ENCODE assay signal across 17 mouse cellular contexts in the genomic region with DNA sequence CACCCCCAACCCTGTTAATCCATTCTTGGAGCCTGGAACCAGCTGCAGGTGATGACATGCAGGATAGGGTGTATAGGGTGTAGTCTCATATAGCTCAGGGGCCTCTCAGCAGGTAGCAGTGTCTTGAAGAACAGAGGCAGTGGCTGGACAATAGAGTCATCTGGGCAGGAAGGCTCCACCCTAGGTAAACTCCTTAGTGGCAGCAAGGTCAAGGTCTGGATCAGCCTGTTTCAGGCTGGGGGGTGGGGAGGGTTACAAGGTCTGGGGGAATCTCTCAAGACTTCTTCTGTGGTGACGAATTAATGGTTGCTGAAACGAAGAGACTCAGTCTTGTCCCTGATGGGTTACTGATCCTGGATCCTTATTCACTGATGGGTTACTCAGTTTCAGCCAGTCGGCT.
"Had no signal": no experiment of that assay in that cellular context is flagged by ENCODE, and none has a peak within 500 bp of the region (broad histone marks: within the 10 kb centered on the region; RNA-seq: fewer than 3 reads in every experiment).

No protein-coding gene starts in this region.

- H3K27me3 ChIP-seq: lung, embryonic 15.5 days; midbrain, embryonic 12.5 days; neural tube, embryonic 13.5 days; neural tube, embryonic 15.5 days had no signal

- H3K9ac ChIP-seq: lung, embryonic 15.5 days; midbrain, embryonic 12.5 days; neural tube, embryonic 13.5 days; neural tube, embryonic 15.5 days had no signal

- H3K27ac ChIP-seq: lung, embryonic 15.5 days; midbrain, embryonic 10.5 days; midbrain, embryonic 12.5 days; neural tube, embryonic 13.5 days; neural tube, embryonic 15.5 days had no signal

- H3K4me3 ChIP-seq: lung, embryonic 15.5 days; midbrain, embryonic 10.5 days; midbrain, embryonic 12.5 days; myocyte; neural tube, embryonic 13.5 days; neural tube, embryonic 15.5 days had no signal

- DNase-seq: lung, adult 2 months; lung, postnatal 4 days; midbrain, embryonic 14.5 days; retina, postnatal 1 day; right cerebral cortex, adult 18-20 months; right cerebral cortex, postnatal 25 days; right cerebral cortex, postnatal 4 days; spleen, adult 18-20 months; thymus, adult 18-20 months; thymus, postnatal 14 days; thymus, postnatal 36 days had no signal

- H3K9me3 ChIP-seq: lung, embryonic 15.5 days; midbrain, embryonic 10.5 days; midbrain, embryonic 12.5 days; neural tube, embryonic 13.5 days; neural tube, embryonic 15.5 days had no signal

- H3K4me1 ChIP-seq: lung, embryonic 15.5 days; midbrain, embryonic 10.5 days; midbrain, embryonic 12.5 days; neural tube, embryonic 13.5 days; neural tube, embryonic 15.5 days had no signal

- H3K36me3 ChIP-seq: lung, embryonic 15.5 days; midbrain, embryonic 10.5 days; midbrain, embryonic 12.5 days; neural tube, embryonic 13.5 days; neural tube, embryonic 15.5 days had no signal
